Mouse (Mus musculus) kidney, postnatal 0 days (tissue): ENCODE results near the gene Apba2. TPM values are rescaled to one million over a fixed set of nuclear protein-coding genes. Genes with fewer than 3 reads are reported as not detected.

Source experiments
- ATAC-seq: fragments of 200-750 bp; cut with Nextera tagmentation; replicated peaks from 2 replicates; pipeline ENCODE4 v1.8.0; 2017; ENCODE audit warnings: low read depth, moderate number of reproducible peaks, moderate TSS enrichment, moderate library complexity; ENCODE audit not compliant: low FRiP score
- DNase-seq: peaks from one replicate; pipeline ENCODE4 v3.0.0-alpha.2; 2016; ENCODE audit warnings: low spot score
- H3K27ac ChIP-seq: fragments of 300-500 bp; sonication (generic); 2 replicates; pipeline ENCODE4 v1.5.1; 2014; ENCODE audit warnings: mild to moderate bottlenecking
- H3K27me3 ChIP-seq: fragments of 300-500 bp; sonication (generic); 2 replicates; pipeline ENCODE4 v1.6.1; 2014; ENCODE audit warnings: low read length, mixed read lengths; ENCODE audit not compliant: insufficient read depth
- H3K36me3 ChIP-seq: fragments of 300-500 bp; sonication (generic); 2 replicates; pipeline ENCODE4 v1.6.1; 2014; ENCODE audit warnings: low read length, mixed read lengths; ENCODE audit not compliant: insufficient read depth
- H3K4me1 ChIP-seq: fragments of 300-500 bp; sonication (generic); replicated peaks from 2 replicates; pipeline ENCODE4 v1.6.1; 2014; ENCODE audit warnings: antibody characterized with exemption, low read length, mixed read lengths; ENCODE audit not compliant: insufficient read depth
- H3K4me2 ChIP-seq: fragments of 300-500 bp; sonication (generic); 2 replicates; pipeline ENCODE4 v1.6.1; 2014; ENCODE audit warnings: mild to moderate bottlenecking, low read length, moderate library complexity, mixed read lengths
- H3K4me3 ChIP-seq: fragments of 300-500 bp; sonication (generic); replicated peaks from 2 replicates; pipeline ENCODE4 v1.5.1; 2014; ENCODE audit warnings: low read depth, low read length
- H3K9ac ChIP-seq: fragments of 300-500 bp; sonication (generic); 2 replicates; pipeline ENCODE4 v1.6.1; 2014; ENCODE audit warnings: low read depth, low read length
- H3K9me3 ChIP-seq: fragments of 300-500 bp; sonication (generic); replicated peaks from 2 replicates; pipeline ENCODE4 v1.6.1; 2016; ENCODE audit warnings: low read length, inconsistent platforms, mixed read lengths
- CTCF ChIP-seq: IDR thresholded peaks from 2 replicates; pipeline ENCODE4 v1.5.1; 2016; ENCODE audit warnings: antibody characterized with exemption, low read depth, mild to moderate bottlenecking, moderate library complexity
- WGBS: fragments of 180-500 bp; shearing (Covaris S2); extraction: QIAGEN DNeasy Blood & Tissue Kit; methylation state at CpG from one replicate; pipeline ENCODE4 v1.1.7; 2014; 5-methylcytosine and 5-hydroxymethylcytosine counted together
- polyA plus RNA-seq: library from polyadenylated mRNA; unstranded; fragments of >200 nt; fragmentation: Nextera tagmentation; extraction: Ambion mirVana; gene quantifications from 2 replicates; pipeline ENCODE4 v1.2.1, GENCODE M21; 2015

Apba2 gene
- polyA plus RNA-seq, 1 experiment from 2014 or later = 1.7 TPM

GRCm38 (mm10) chr7:64521695-64522408 is 20.3 kb downstream of the Apba2 start:
- no peak overlapping the region for H3K4me3 ChIP-seq
- DNase-seq (no peak), ATAC-seq (no peak)
- H3K9ac ChIP-seq = no peak overlapping the region
- no peak overlapping the region for H3K27ac ChIP-seq
- no peaks in the 10 kb centered on the region for H3K9me3 ChIP-seq
- no peaks in the 10 kb centered on the region for H3K27me3 ChIP-seq
- TF ChIP-seq CTCF = no peak
- H3K36me3 ChIP-seq = no peaks in the 10 kb centered on the region
- 72% methylated on average over 5 of the region's 5 CpGs for WGBS
- H3K4me2 ChIP-seq = no peak overlapping the region
- no peaks in the 10 kb centered on the region; the same call in 1 of the 2 replicates for H3K4me1 ChIP-seq

GRCm38 (mm10) chr7:64522409-64522730 is 20.9 kb downstream of the Apba2 start:
- Histone ChIP-seq H3K4me2 (no peak overlapping the region), H3K4me3 (no peak overlapping the region), H3K9me3 (no peaks in the 10 kb centered on the region), H3K27me3 (no peaks in the 10 kb centered on the region), H3K36me3 (no peaks in the 10 kb centered on the region), H3K27ac (no peak overlapping the region), H3K4me1 (no peaks in the 10 kb centered on the region; the same call in 1 of the 2 replicates), H3K9ac (no peak overlapping the region)
- no peak for ATAC-seq
- TF ChIP-seq CTCF = no peak
- WGBS = 24% methylated on average over 1 of the region's 1 CpGs
- DNase-seq = no peak

GRCm38 (mm10) chr7:64531297-64531696 is 29.8 kb downstream of the Apba2 start:
- no peak for TF ChIP-seq CTCF
- no peak overlapping the region for H3K9ac ChIP-seq
- 95% methylated on average over 1 of the region's 1 CpGs for WGBS
- DNase-seq (no peak), ATAC-seq (no peak)
- no peak overlapping the region for H3K4me3 ChIP-seq
- no peaks in the 10 kb centered on the region for H3K36me3 ChIP-seq
- H3K27ac ChIP-seq = no peak overlapping the region
- no peaks in the 10 kb centered on the region for H3K9me3 ChIP-seq
- no peak overlapping the region for H3K4me2 ChIP-seq
- H3K4me1 ChIP-seq = no peaks in the 10 kb centered on the region
- no peaks in the 10 kb centered on the region for H3K27me3 ChIP-seq

GRCm38 (mm10) chr7:64533374-64533773 is 31.9 kb downstream of the Apba2 start:
- no peak overlapping the region for H3K4me3 ChIP-seq
- no peaks in the 10 kb centered on the region for H3K9me3 ChIP-seq
- no peak overlapping the region for H3K9ac ChIP-seq
- ATAC-seq = no peak
- DNase-seq = no peak
- no peaks in the 10 kb centered on the region for H3K36me3 ChIP-seq
- H3K27me3 ChIP-seq = no peaks in the 10 kb centered on the region
- no peak overlapping the region for H3K27ac ChIP-seq
- H3K4me2 ChIP-seq = no peak overlapping the region
- 65% methylated on average over 6 of the region's 6 CpGs for WGBS
- TF ChIP-seq CTCF = no peak
- H3K4me1 ChIP-seq = no peaks in the 10 kb centered on the region

GRCm38 (mm10) chr7:64535269-64535668 is 33.8 kb downstream of the Apba2 start:
- Histone ChIP-seq H3K4me3 (no peak overlapping the region), H3K36me3 (no peaks in the 10 kb centered on the region), H3K9ac (no peak overlapping the region), H3K4me2 (no peak overlapping the region), H3K9me3 (no peaks in the 10 kb centered on the region), H3K27me3 (no peaks in the 10 kb centered on the region), H3K4me1 (no peaks in the 10 kb centered on the region), H3K27ac (no peak overlapping the region)
- no peak for TF ChIP-seq CTCF
- DNase-seq (no peak), ATAC-seq (no peak)
- 87% methylated on average over 2 of the region's 2 CpGs for WGBS

- no peak for DNase-seq
- Histone ChIP-seq H3K9ac (no peak overlapping the region), H3K4me2 (no peak overlapping the region), H3K27ac (no peak overlapping the region), H3K4me1 (no peaks in the 10 kb centered on the region), H3K36me3 (no peaks in the 10 kb centered on the region), H3K9me3 (no peaks in the 10 kb centered on the region), H3K27me3 (no peaks in the 10 kb centered on the region), H3K4me3 (no peak overlapping the region)
- WGBS = 62% methylated on average over 10 of the region's 10 CpGs
- ATAC-seq = no peak
- no peak for TF ChIP-seq CTCF
These were observed 38.1 kb downstream of the Apba2 start for GRCm38 (mm10) chr7:64539450-64540148.

- TF ChIP-seq CTCF = no peak
- Histone ChIP-seq H3K4me1 (no peaks in the 10 kb centered on the region), H3K4me3 (no peak overlapping the region), H3K27ac (no peak overlapping the region), H3K36me3 (no peaks in the 10 kb centered on the region), H3K4me2 (no peak overlapping the region), H3K27me3 (no peaks in the 10 kb centered on the region), H3K9ac (no peak overlapping the region), H3K9me3 (no peaks in the 10 kb centered on the region)
- DNase-seq = no peak
- 67% methylated on average over 8 of the region's 8 CpGs for WGBS
- no peak for ATAC-seq
These were observed 45.3 kb downstream of the Apba2 start for GRCm38 (mm10) chr7:64546801-64547200.
